In the genomic region with DNA sequence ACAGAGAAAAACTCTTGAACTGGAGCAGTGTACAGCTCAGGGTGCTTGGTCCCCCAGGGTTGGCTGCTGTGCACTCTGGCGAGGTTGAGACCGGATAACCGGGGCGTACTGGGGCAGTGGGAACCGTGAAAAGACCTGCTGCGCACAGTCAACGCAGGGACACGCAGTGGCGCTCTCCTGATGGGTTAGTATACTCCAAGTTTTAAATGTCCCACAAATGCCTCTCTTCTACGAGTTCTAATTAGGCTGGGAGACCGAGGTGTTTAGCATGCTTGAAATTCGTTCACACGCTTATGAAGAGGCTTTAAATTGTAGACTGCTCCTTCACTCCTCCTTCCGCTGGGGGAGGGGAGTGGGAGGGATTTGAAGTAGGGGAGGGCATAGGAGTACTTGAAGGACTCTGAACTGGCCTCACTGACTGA, we compare ENCODE assay signal across 8 mouse cellular contexts. TPM values are rescaled to one million over a fixed set of nuclear protein-coding genes. Genes with fewer than 3 reads are reported as not detected.
A peak's percentile ranks its signal among the peaks of the same experiment; 100 is the strongest.
DNase-seq lines count a peak whose midpoint lies in the region; ATAC-seq and TF ChIP-seq lines count a peak whose summit lies in the region.

No protein-coding gene starts in this region.

- no peaks in the 10 kb centered on the region for H3K36me3 ChIP-seq in limb, embryonic 10.5 days
- no peaks in the 10 kb centered on the region for H3K36me3 ChIP-seq in midbrain, embryonic 12.5 days
- H3K36me3 ChIP-seq in thymus, adult 2 months (ENCODE audit: control insufficient read depth, insufficient read depth, low read length) = no peaks in the 10 kb centered on the region

- no peak for ATAC-seq in midbrain, embryonic 12.5 days (ENCODE audit: low FRiP score, low read depth)

- peak overlapping the region; percentile 70 for H3K4me3 ChIP-seq in limb, embryonic 10.5 days
- H3K4me3 ChIP-seq in midbrain, embryonic 12.5 days = peak overlapping the region; percentile 64
- peak overlapping the region; percentile 23 for H3K4me3 ChIP-seq in thymus, adult 2 months (ENCODE audit: control insufficient read depth, insufficient read depth, low read length)

- DNase-seq in 3134 (ENCODE audit: extremely low read depth, insufficient read length, low spot score) (peak; percentile 57), ES-CJ7 (ENCODE audit: low read depth, low spot score) (peak; percentile 77)
- DNase-seq in embryo, embryonic 11 days = peak; percentile 71
- DNase-seq in heart, postnatal 36 days = peak; percentile 29 to 34
- DNase-seq in limb, embryonic 10.5 days (ENCODE audit: low spot score) = peak; percentile 58
- DNase-seq in thymus, adult 2 months = peak; percentile 42
- DNase-seq in right cerebral cortex, postnatal 36 days (ENCODE audit: low spot score in 2 of 2) = no peak

- TF ChIP-seq POLR2A in thymus, adult 2 months (IDR thresholded peaks at IDR 0.05; ENCODE audit: control insufficient read depth, extremely low read depth, insufficient read depth, low read length, poor library complexity) = no peak

- no peak for TF ChIP-seq CTCF in thymus, adult 2 months (IDR thresholded peaks at IDR 0.05; ENCODE audit: borderline replicate concordance, control insufficient read depth, extremely low read depth, insufficient read depth, low read length, poor library complexity)

- WGBS in limb, embryonic 10.5 days = under 1% methylated on average over 14 of the region's 14 CpGs
- WGBS in midbrain, embryonic 12.5 days = under 1% methylated on average over 14 of the region's 14 CpGs
- WGBS in thymus, adult 2 months = 2% methylated on average over 14 of the region's 14 CpGs

- peaks cover 46% of the 10 kb centered on the region for H3K4me1 ChIP-seq in limb, embryonic 10.5 days
- peaks cover 44% of the 10 kb centered on the region for H3K4me1 ChIP-seq in midbrain, embryonic 12.5 days
- peaks cover 23% of the 10 kb centered on the region for H3K4me1 ChIP-seq in thymus, adult 2 months (replicated peaks; ENCODE audit: control insufficient read depth, insufficient read depth, low read length)

- H3K4me2 ChIP-seq in midbrain, embryonic 12.5 days (replicated peaks) = peak overlapping the region; percentile 91

- H3K9me3 ChIP-seq in limb, embryonic 10.5 days (replicated peaks) = no peaks in the 10 kb centered on the region
- no peaks in the 10 kb centered on the region for H3K9me3 ChIP-seq in midbrain, embryonic 12.5 days

- peaks cover 52% of the 10 kb centered on the region for H3K27me3 ChIP-seq in limb, embryonic 10.5 days (ENCODE audit: low read depth, poor library complexity, severe bottlenecking)
- H3K27me3 ChIP-seq in midbrain, embryonic 12.5 days = peaks cover 59% of the 10 kb centered on the region
- H3K27me3 ChIP-seq in thymus, adult 2 months (ENCODE audit: control insufficient read depth, insufficient read depth, low read length) = no peaks in the 10 kb centered on the region

- intact Hi-C loops in heart, postnatal 36 days (cut with DNase I) = loop anchor here (2.0 to 10.0 kb wide), 3 partner anchors 54 to 446 kb away; a partner anchor contains a TSS

- H3K9ac ChIP-seq in midbrain, embryonic 12.5 days (replicated peaks) = no peak overlapping the region

- peak overlapping the region; percentile 16; the same call in 1 of the 2 replicates for H3K27ac ChIP-seq in limb, embryonic 10.5 days
- H3K27ac ChIP-seq in midbrain, embryonic 12.5 days (replicated peaks) = no peak overlapping the region
- H3K27ac ChIP-seq in thymus, adult 2 months (ENCODE audit: control insufficient read depth, insufficient read depth, low read length) = no peak overlapping the region

RNA-seq across cellular contexts. Expression of a gene that starts 1.1 kb away (rescaled TPM):
- 1 to 10 TPM; 4.5 TPM for total RNA-seq in heart, postnatal 36 days (2021)
- 0.28 and 0.29 TPM in 2 replicates for polyA plus RNA-seq in limb, embryonic 10.5 days (2016; fragmentation: Nextera tagmentation; extraction: Ambion mirVana)
- polyA plus RNA-seq in midbrain, embryonic 12.5 days (2016; fragmentation: Nextera tagmentation; extraction: Ambion mirVana) = 0.36 and 0.42 TPM in 2 replicates
- 8.2 and 10.7 TPM in 2 replicates for polyA plus RNA-seq in thymus, adult 2 months (2012; rRNA removed)

RNA-seq across cellular contexts. Expression of a gene that starts 48.4 kb away (rescaled TPM):
- 10 to 100 TPM; 15.5 to 18.2 TPM for total RNA-seq in heart, postnatal 36 days (2021)
- 6.4 TPM in 2 replicates for polyA plus RNA-seq in limb, embryonic 10.5 days (2016; fragmentation: Nextera tagmentation; extraction: Ambion mirVana)
- polyA plus RNA-seq in midbrain, embryonic 12.5 days (2016; fragmentation: Nextera tagmentation; extraction: Ambion mirVana) = 7.1 and 7.5 TPM in 2 replicates
- polyA plus RNA-seq in thymus, adult 2 months (2012; rRNA removed) = 13.2 and 19.1 TPM in 2 replicates

Comparison
In these comparisons a context has a peak if more than half of its experiments do, and no peak if none do; other contexts are left out.
1. DNase-seq: peak in 3134 (single experiment), ES-CJ7 (single experiment), embryo, embryonic 11 days (single experiment), heart, postnatal 36 days (2 of 2), limb, embryonic 10.5 days (single experiment) and thymus, adult 2 months (single experiment); none in right cerebral cortex, postnatal 36 days (0 of 2).
2. Peak in every context shown above with its lines, with median percentiles within 50 percentile points of each other: H3K4me3 ChIP-seq.